Mouse (Mus musculus) brain, embryonic 14.5 days (tissue): ENCODE measurements around the gene Fam89b.

Experiments
- CTCF ChIP-seq: fragments of 200-500 bp; IDR thresholded peaks from 2 replicates; pipeline ENCODE4 v1.5.1; 2012; ENCODE audit warnings: inconsistent platforms, mild to moderate bottlenecking, moderate library complexity, borderline replicate concordance; ENCODE audit not compliant: insufficient read depth, insufficient read length; ENCODE audit errors: extremely low read depth
- POLR2A ChIP-seq: fragments of 200-500 bp; IDR thresholded peaks from 2 replicates; pipeline ENCODE4 v1.6.1; 2012; ENCODE audit warnings: mild to moderate bottlenecking, inconsistent platforms, borderline replicate concordance; ENCODE audit not compliant: poor library complexity, insufficient read depth, insufficient read length, severe bottlenecking; ENCODE audit errors: extremely low read depth

GRCm38 (mm10) chr19:5680432-5680831, 49.0 kb downstream of the Fam89b start:
- TF ChIP-seq POLR2A (no peak), CTCF (no peak)
